Mouse (Mus musculus) liver, embryonic 14.5 days (tissue): ENCODE measurements around the gene Lactbl1.

ENCODE experiments used
- CTCF ChIP-seq: IDR thresholded peaks from 2 replicates; pipeline ENCODE4 v1.5.1; 2016; ENCODE audit warnings: antibody characterized with exemption, low read depth, control low read depth
- EP300 ChIP-seq: IDR thresholded peaks from 2 replicates; pipeline ENCODE4 v1.6.1; 2016; ENCODE audit warnings: antibody characterized with exemption, low read depth

- TF ChIP-seq CTCF, result peak; percentile 24; the same call in 1 of the 2 replicates
- no peak for TF ChIP-seq EP300
These were observed 13.6 kb downstream of the Lactbl1 start for GRCm38 (mm10) chr4:136635995-136636394.
